Mouse (Mus musculus): ENCODE measurements around the gene Hsd17b11.

DNA sequence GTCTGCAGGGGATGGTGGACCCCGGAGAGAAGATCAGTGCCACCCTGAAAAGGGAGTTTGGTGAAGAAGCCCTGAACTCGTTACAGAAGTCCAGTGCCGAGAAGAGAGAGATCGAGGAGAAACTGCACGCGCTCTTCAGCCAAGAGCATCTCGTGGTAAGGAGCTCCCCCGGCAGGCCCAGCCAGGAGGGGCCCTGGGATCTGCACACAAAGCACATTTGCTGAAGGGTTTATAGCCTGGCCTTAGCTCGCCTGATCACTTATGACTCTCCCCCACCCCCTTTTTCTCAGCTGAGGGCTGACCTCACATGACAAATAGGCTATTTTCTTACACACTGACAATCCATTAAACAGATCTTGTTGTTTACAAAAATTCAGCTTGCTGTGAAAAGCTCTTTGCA, 37.9 kb upstream of the Hsd17b11 start:
- TF ChIP-seq CTCF (conservative IDR thresholded peaks at IDR 0.05; ENCODE audit: low read length) (no peak), POU5F1 (IDR thresholded peaks at IDR 0.05; ENCODE audit: borderline replicate concordance, low read length) (no peak)

All from E14TG2a.4 (cell line).